Mouse (Mus musculus) layer of hippocampus, adult 9-10 months (tissue): ENCODE measurements around the gene Crct1.

ENCODE experiments used
- DNase-seq: peaks from one replicate; pipeline ENCODE4 v3.0.0; 2022; ENCODE audit warnings: low spot score

The Crct1 gene

GRCm38 (mm10) chr3:93015460-93016104 lies at the start of gene Crct1:
TSS of gene Crct1 (minus strand) at chr3:93015687.
- DNase-seq = no peak

GRCm38 (mm10) chr3:93052826-93053474 lies 37.5 kb upstream of the Crct1 start:
- no peak for DNase-seq

- DNase-seq = no peak
Measured at GRCm38 (mm10) chr3:93050182-93050581, 34.7 kb upstream of the Crct1 start.

- peak; percentile 49 for DNase-seq
Measured at GRCm38 (mm10) chr3:93031450-93031849, 16.0 kb upstream of the Crct1 start.

- no peak for DNase-seq
Measured at GRCm38 (mm10) chr3:93025486-93025885, 10.0 kb upstream of the Crct1 start.

GRCm38 (mm10) chr3:93023411-93024184 lies 8.1 kb upstream of the Crct1 start:
- no peak for DNase-seq

GRCm38 (mm10) chr3:93021171-93021570 lies 5.7 kb upstream of the Crct1 start:
- DNase-seq = no peak

- DNase-seq = no peak
Measured at GRCm38 (mm10) chr3:93018960-93019359, 3.5 kb upstream of the Crct1 start, which contains the start of gene Lce1m. TSS of gene Lce1m (minus strand) at chr3:93019060.

- no peak for DNase-seq
Measured at GRCm38 (mm10) chr3:93014871-93015270, 616 bp downstream of the Crct1 start.

GRCm38 (mm10) chr3:93014378-93014801 lies 1.1 kb downstream of the Crct1 start:
- DNase-seq = no peak

- DNase-seq = no peak
Measured at GRCm38 (mm10) chr3:93002843-93003242, 12.6 kb downstream of the Crct1 start.

- DNase-seq = no peak
Measured at GRCm38 (mm10) chr3:93000621-93001020, 14.9 kb downstream of the Crct1 start.

GRCm38 (mm10) chr3:92998691-92999090 lies 16.8 kb downstream of the Crct1 start:
- peak; percentile 39 for DNase-seq

- DNase-seq = no peak
Measured at GRCm38 (mm10) chr3:92991926-92992325, 23.6 kb downstream of the Crct1 start, which contains the start of gene Lce3f. TSS of gene Lce3f (plus strand) at chr3:92992226.

- DNase-seq = no peak
Measured at GRCm38 (mm10) chr3:92978484-92978883, 37.0 kb downstream of the Crct1 start.

- DNase-seq = no peak
Measured at GRCm38 (mm10) chr3:92966761-92967160, 48.7 kb downstream of the Crct1 start, which contains the start of gene Lce3e. TSS of gene Lce3e (plus strand) at chr3:92967061.
